Mouse (Mus musculus): ENCODE results near the gene Donson.
"Not testable (repeated sequence)": the region's sequence is repeated elsewhere in the genome, so short reads cannot be mapped to it uniquely, and the experiment has no call there.

Donson gene

DNA sequence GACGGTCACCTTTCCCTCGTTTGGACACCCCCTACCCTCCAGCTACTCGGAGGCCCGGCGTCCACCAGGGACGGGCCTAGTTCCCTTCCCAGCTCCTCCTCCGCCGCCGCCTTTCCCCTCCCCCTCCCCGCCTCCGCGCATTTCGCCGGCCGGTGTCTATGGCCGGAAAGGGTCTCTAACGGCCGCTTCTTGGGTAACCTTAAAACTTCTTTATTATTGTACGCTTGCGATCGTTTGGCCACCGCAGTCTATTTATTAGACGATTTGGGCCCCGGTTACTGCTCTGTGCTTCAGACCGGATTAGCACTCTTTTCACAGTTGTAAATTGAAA is 40.4 kb downstream of the Donson start:
- in situ Hi-C loops (cut with MboI; ENCODE audit: low pct_unique_long_range_greater_than_20kb in 1 of 2, low sequenced_read_pairs in 2 of 2, unreplicated experiment in 1 of 2) = no loop called here

DNA sequence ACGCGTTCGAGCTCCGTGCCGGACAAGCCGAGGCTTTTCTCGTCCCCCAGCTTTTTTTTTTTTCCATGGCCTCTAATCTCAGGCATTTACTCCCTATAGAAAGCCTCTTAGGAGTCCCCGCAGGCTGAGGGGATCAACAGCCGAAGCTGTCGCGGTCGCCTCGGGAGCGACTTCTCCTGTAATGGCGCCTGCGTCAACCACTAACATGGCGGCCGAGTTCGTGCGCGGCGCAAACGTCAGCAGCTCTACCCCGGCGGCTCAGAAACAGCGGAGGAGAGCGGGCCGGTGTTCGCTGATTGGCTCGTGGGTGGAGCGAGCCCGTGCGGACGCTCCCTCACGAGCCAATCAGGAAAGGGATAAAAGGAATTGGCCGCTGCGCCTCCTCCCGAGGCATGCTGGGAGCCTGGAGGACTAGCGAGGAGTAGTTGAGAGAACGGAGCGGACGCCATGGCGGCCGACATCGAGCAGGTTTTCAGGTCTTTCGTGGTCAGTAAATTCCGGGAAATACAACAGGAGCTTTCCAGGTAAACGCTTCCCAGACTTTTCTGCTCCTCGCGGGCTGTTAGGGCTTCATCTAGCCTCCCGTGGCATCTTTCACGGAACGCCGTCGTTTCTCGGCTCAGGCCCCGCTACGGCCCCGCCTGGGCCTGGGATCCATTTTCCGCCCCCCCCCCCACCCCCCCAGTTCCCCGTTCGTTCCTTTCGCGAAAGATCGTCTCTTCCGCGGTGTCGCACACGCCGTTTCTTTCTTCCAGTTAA is 40.9 kb downstream of the Donson start, which contains the start of gene Son:
TSS of gene Son (plus strand) at position 46 of the 759 bp plus-strand sequence.
- in situ Hi-C loops (cut with MboI; ENCODE audit: low pct_unique_long_range_greater_than_20kb in 1 of 2, low sequenced_read_pairs in 2 of 2, unreplicated experiment in 1 of 2) = no loop called here

DNA sequence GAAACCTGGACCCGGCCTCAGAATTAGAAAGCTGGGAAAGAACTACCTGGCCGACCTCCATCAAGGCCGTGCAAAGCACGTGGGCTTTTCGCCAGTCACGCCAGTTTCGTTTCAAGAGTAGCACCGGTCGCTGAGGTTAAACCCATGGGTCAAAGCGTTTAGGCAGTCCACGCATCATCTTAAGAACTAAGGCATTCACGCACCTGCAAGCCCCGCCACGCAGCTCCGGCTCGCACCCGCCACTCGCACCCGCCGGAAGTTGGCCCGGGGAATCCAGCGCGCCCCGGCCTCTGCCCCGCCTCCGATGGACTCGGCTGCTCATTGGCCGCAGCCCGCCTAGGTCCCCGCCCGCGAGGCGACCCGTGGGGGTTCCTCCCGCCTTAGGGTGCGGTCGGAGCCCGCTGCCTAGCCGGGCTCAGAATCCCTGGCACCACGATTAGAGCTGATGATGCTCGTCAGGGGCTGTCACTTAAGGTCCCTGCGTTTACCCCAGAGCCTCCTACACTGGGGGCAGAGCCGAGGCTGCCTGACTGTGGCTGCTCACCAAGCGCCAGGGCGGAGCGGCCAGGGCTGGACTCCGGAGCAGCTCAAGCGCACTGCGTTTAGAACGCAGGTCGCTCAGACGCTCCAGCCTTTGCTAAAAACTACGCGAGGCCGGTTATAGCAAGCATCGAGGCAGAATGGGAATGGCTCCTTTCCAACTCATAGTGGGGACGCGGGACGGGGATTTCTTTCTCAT is 41.7 kb downstream of the Donson start, which contains the start of gene Gart:
TSS of gene Gart (minus strand) at position 272 of the 739 bp plus-strand sequence.
- in situ Hi-C loops (cut with MboI; ENCODE audit: low pct_unique_long_range_greater_than_20kb in 1 of 2, low sequenced_read_pairs in 2 of 2, unreplicated experiment in 1 of 2) = no loop called here

DNA sequence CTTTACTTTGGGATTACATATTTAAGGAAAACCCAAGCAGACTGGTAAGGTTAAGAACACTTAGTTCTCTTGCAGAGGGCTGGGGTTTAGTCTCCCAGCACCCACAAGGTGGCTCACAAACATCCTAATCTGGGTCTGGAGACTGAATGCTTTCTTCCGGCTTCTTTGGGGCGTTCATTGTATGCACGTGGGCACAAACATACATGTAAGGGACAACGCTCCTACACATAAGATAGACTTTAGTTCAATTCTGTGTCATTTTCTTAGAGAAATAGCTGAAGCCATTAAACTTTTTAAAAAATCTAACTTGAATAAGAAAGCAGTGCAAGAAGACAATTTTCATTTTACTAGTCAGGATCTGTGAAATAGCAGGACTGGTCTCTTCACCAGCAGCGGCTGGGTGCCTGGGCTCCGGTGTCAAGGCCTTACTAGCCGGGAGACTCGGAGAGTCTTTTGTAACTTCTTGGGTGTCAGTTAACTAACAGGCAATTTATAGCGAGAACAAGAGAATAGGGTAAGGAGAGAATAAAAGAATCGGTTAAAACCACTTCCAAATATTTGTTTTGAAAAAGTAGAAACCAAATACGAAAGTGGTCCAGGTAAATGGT is 42.5 kb downstream of the Donson start:
- in situ Hi-C loops (cut with MboI; ENCODE audit: low pct_unique_long_range_greater_than_20kb in 1 of 2, low sequenced_read_pairs in 2 of 2, unreplicated experiment in 1 of 2) = no loop called here

DNA sequence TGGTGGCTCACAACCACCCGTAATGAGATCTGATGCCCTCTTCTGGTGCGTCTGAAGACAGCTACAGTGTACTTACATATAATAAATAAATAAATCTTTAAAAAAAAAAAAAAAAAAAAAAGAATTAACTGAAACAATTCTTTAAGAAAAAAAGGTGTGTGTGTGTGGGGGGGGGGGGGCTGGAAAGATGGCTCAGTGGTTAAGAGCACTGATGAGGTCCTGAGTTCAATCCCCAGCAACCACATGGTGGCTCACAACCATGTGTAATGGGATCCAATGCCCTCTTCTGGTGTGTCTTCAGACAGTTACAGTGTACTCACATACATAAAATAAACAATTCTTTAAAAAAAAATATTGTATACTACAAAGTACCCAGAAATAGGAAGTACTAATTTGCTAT is 43.1 kb downstream of the Donson start:
- in situ Hi-C loops (cut with MboI; ENCODE audit: low pct_unique_long_range_greater_than_20kb in 1 of 2, low sequenced_read_pairs in 2 of 2, unreplicated experiment in 1 of 2) = not testable (repeated sequence)

DNA sequence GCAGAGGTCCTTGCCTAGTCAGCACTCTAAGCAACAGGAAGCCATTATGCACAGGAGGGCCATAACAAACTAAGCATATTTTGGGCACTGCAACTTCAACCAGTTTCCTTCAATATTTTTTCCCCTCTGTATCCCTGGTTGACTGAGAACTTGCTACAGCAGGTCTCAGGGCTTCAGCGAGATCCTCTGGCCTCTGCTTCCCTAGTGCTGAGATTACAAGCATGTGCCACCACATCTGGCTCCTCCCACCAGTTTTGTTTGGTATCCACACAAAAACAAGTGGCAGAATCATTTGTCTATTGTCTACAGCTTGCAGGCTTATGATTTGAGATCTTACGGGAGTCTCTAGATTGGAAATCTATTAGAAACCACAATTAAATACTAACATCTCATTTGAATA is 43.7 kb downstream of the Donson start:
- in situ Hi-C loops (cut with MboI; ENCODE audit: low pct_unique_long_range_greater_than_20kb in 1 of 2, low sequenced_read_pairs in 2 of 2, unreplicated experiment in 1 of 2) = no loop called here

DNA sequence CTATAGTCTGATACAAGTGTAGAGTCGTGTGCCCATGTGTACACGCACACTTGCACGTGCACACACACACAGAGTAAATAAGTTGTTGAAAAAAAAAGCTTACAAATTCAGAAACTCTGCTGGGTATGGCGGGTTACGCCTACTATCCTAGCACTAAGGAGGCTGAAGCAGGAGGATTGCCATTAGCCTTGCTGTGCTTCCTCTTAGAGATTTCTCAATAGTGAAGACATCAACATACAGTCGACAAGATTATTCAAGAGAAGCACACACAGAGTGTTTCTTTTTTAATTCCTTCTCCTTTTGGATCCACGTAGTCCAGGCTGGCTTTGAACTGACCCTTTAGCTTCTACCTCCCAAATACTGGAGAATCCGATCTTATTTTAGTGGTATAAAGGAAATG is 48.4 kb downstream of the Donson start:
- in situ Hi-C loops (cut with MboI; ENCODE audit: low pct_unique_long_range_greater_than_20kb in 1 of 2, low sequenced_read_pairs in 2 of 2, unreplicated experiment in 1 of 2) = no loop called here

DNA sequence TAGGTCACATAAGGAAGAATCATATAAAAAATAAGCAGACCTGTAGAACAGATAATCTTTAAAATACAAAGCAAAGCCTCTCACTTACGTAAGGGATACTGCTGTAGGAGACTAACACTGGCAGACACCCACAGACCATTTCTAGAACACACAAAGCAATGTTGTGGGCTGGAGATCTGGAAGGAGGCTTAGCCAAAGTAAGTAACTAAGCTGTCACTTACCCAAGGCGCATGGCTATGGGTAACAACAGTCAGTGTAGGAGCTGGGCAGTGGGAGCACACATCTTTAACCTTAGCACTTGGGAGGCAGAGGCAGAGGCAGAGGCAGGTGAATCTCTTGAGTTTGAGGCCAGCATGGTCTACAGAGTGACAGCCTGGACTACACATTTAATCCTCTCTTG is 48.9 kb downstream of the Donson start:
- in situ Hi-C loops (cut with MboI; ENCODE audit: low pct_unique_long_range_greater_than_20kb in 1 of 2, low sequenced_read_pairs in 2 of 2, unreplicated experiment in 1 of 2) = no loop called here

DNA sequence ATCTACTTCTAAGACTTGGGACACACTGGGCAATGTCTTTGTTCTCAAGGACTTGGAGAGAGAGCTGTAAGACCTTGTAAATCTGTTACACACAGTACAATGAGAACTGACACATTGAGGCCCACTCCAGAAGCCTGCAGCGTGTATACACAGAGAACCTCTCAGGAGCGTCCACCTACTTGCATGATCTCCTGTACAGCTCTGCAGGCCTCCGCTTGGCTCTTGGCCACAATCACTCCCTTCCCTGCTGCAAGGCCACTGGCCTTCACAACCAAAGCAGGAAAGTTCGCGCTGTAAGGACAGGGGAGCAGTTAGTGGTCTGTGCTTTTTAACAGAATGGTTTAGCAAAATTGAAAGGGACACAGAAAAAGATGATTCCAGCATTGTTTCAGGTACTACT is 49.4 kb downstream of the Donson start:
- in situ Hi-C loops (cut with MboI; ENCODE audit: low pct_unique_long_range_greater_than_20kb in 1 of 2, low sequenced_read_pairs in 2 of 2, unreplicated experiment in 1 of 2) = no loop called here

DNA sequence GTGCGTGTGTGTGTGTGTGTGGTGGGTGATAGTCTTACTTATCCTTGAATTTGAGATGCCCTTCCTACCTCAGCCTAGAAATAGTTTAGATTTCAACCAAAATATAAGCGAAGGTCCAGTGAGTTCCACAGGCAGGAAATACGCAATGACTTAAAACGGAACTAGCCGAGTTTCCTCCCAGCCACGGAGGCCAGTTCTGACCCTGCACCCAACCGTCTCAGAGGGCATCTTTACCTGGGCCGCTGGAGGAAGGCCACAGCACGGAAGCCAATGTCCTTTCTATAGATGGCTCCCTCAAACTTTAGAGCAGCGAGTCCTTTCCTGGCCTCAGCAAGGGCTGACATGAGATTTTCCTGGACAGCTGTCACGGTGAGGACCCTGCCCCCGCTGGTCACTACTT is 54.9 kb downstream of the Donson start:
- in situ Hi-C loops (cut with MboI; ENCODE audit: low pct_unique_long_range_greater_than_20kb in 1 of 2, low sequenced_read_pairs in 2 of 2, unreplicated experiment in 1 of 2) = no loop called here

DNA sequence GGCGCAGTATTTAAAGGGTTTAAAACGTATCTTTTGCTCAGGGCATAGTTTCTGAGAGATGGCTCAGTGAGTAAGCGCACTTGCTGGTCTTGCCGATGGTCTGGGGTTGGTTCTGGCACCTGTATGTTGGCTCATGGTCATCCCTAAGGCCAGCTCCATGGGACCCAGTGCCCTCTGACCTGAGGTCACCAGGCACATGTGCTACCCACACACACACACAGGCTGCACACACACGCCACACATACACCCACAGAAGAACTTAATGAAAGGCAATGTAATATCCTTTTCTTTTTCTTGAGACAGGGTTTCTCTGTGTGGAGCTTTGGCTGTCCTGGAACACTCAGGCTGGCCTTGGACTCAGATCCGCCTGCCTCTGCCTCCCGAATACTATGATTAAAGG is 55.6 kb downstream of the Donson start:
- in situ Hi-C loops (cut with MboI; ENCODE audit: low pct_unique_long_range_greater_than_20kb in 1 of 2, low sequenced_read_pairs in 2 of 2, unreplicated experiment in 1 of 2) = no loop called here

DNA sequence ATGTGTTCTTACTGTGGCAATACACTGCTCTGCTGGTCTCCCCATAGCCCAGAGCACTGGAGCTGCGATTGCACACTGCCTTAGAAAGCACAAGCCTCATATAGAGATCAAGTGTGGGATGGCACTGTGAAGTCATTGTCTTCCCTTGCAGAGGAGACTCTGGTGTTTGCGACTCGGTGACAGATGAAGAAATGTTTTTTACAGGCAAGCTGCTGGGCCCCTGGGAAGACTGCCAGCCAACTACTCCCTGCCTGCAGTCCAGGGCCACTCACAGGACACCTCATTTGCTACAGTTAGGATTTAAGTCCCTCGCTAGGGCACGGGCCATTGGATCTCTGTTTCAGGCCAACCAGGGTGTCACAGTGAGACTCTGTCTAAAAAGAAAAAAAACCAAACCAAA is 56.1 kb downstream of the Donson start:
- in situ Hi-C loops (cut with MboI; ENCODE audit: low pct_unique_long_range_greater_than_20kb in 1 of 2, low sequenced_read_pairs in 2 of 2, unreplicated experiment in 1 of 2) = no loop called here

DNA sequence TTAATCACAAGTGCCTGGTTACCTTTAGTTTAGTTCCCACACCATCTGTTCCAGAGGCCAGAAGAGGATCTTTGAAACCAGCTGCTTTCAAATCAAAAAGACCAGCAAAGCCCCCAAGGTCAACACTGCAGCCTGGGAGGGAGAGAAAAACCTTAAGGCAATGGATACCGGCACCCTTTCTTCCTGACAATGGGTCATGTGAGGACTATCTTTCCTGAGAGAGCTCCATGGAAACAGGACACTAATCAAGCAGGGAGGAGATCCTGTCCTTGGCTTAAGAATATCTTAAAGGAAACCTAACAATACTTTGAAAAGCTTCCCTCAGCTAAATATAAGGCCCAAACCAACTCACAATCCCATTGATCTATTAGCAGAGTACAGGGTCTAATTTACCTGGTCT is 58.0 kb downstream of the Donson start:
- in situ Hi-C loops (cut with MboI; ENCODE audit: low pct_unique_long_range_greater_than_20kb in 1 of 2, low sequenced_read_pairs in 2 of 2, unreplicated experiment in 1 of 2) = no loop called here

DNA sequence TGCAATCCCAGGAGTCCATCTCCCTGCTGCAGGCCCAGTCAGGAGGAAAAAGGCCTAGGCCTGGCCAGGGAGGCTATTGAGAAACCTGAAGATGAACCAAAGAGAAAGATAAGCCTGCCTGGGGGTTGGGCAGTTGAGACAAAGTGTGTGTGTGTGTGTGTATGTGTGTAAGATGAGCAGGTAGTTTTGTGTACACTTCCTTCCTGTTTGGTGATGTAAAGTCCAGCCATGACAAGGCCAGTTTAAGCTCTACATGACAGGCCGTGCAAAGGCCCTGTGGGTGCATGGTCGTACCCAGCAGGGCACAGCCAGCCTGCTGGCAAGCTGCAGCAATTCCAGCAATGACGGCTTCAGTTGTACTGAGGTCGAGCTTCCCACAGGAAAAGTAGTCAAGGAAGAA is 58.8 kb downstream of the Donson start:
- in situ Hi-C loops (cut with MboI; ENCODE audit: low pct_unique_long_range_greater_than_20kb in 1 of 2, low sequenced_read_pairs in 2 of 2, unreplicated experiment in 1 of 2) = no loop called here

DNA sequence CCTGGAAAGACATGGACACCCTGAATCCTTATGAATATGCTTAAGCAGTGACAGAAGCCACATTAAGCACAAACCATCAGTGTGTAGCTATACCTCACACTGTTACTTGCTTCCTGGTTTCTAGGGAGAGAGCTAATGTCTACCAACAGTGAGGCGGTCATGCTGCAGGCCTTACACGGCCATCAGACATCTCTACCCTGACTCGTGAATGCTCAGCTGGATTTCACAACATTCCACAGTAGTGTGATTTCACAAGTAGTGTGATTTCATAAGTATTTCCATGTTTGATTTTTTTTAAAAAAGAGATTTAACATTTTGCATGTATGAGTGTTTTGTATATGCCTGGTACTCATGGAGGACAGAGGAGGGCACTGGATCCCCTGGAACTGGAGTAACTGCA is 59.9 kb downstream of the Donson start:
- in situ Hi-C loops (cut with MboI; ENCODE audit: low pct_unique_long_range_greater_than_20kb in 1 of 2, low sequenced_read_pairs in 2 of 2, unreplicated experiment in 1 of 2) = no loop called here

DNA sequence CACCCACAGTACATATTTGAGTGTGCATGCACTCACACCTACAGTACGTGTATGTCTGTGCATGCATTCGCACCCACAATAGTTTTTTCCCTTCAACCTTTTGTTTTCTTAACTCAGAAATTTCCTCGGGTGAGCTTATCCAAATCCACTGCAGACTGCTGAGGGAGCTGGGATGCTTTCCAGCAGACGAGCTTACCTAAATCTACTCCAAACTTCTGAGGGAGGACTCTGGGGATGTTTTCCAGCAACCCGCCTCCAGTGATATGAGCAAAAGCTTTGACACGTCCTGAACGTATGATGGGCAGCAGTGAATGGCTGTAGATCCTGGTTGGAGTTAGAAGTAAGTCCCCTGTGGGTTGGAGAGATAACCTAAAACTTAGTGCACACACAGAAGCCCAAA is 60.7 kb downstream of the Donson start:
- in situ Hi-C loops (cut with MboI; ENCODE audit: low pct_unique_long_range_greater_than_20kb in 1 of 2, low sequenced_read_pairs in 2 of 2, unreplicated experiment in 1 of 2) = no loop called here

Data from mouse embryonic stem cell (cell line).